Mouse (Mus musculus): ENCODE results near the gene Sorbs1.

- TF ChIP-seq POLR2A (IDR thresholded peaks at IDR 0.05; ENCODE audit: insufficient read depth, low read length) (no peak), CTCF (IDR thresholded peaks at IDR 0.05; ENCODE audit: low read depth, low read length) (peak; percentile 43), EP300 (IDR thresholded peaks at IDR 0.05; ENCODE audit: insufficient read depth, low read depth, low read length) (no peak)
Measured at GRCm38 (mm10) chr19:40363447-40363846, 150.1 kb downstream of the Sorbs1 start.
